ENCODE assay signal across 11 mouse cellular contexts in genomic region chr17:9848559-9849357, GRCm38 (mm10).
DNase-seq lines count a peak whose midpoint lies in the region; ATAC-seq lines count a peak whose summit lies in the region.
"Had no signal": no experiment of that assay in that cellular context is flagged by ENCODE, and none has a peak within 500 bp of the region (broad histone marks: within the 10 kb centered on the region; RNA-seq: fewer than 3 reads in every experiment).

No protein-coding gene starts in this region.

- no peaks in the 10 kb centered on the region for H3K27me3 ChIP-seq in heart, embryonic 12.5 days (replicated peaks)
- H3K27me3 ChIP-seq in hindbrain, embryonic 15.5 days = no peaks in the 10 kb centered on the region
- H3K27me3 ChIP-seq: embryonic facial prominence, embryonic 12.5 days; heart, embryonic 13.5 days had no signal

- H3K36me3 ChIP-seq in heart, embryonic 12.5 days = no peaks in the 10 kb centered on the region
- no peaks in the 10 kb centered on the region for H3K36me3 ChIP-seq in hindbrain, embryonic 15.5 days
- H3K36me3 ChIP-seq: embryonic facial prominence, embryonic 12.5 days; heart, embryonic 13.5 days had no signal

- H3K9me3 ChIP-seq in heart, embryonic 12.5 days (replicated peaks) = no peaks in the 10 kb centered on the region
- no peaks in the 10 kb centered on the region for H3K9me3 ChIP-seq in hindbrain, embryonic 15.5 days
- H3K9me3 ChIP-seq: embryonic facial prominence, embryonic 12.5 days; heart, embryonic 13.5 days had no signal

- H3K4me1 ChIP-seq in heart, embryonic 12.5 days (replicated peaks) = peaks cover 5% of the 10 kb centered on the region; the same call in 1 of the 2 replicates
- H3K4me1 ChIP-seq in hindbrain, embryonic 15.5 days (replicated peaks) = peaks cover 7% of the 10 kb centered on the region; the same call in 1 of the 2 replicates
- H3K4me1 ChIP-seq: embryonic facial prominence, embryonic 12.5 days had no signal

- ATAC-seq in heart, embryonic 12.5 days (ENCODE audit: insufficient number of reproducible peaks, low FRiP score) = no peak
- peak; percentile 95 for ATAC-seq in hindbrain, embryonic 15.5 days (ENCODE audit: low FRiP score, low read depth)

- H3K27ac ChIP-seq in heart, embryonic 12.5 days (ENCODE audit: poor library complexity, severe bottlenecking) = no peak overlapping the region
- H3K27ac ChIP-seq in hindbrain, embryonic 15.5 days (replicated peaks) = peak overlapping the region; percentile 56
- H3K27ac ChIP-seq: embryonic facial prominence, embryonic 12.5 days; heart, embryonic 13.5 days had no signal

- H3K9ac ChIP-seq in heart, embryonic 12.5 days = no peak overlapping the region
- no peak overlapping the region for H3K9ac ChIP-seq in hindbrain, embryonic 15.5 days
- H3K9ac ChIP-seq: embryonic facial prominence, embryonic 12.5 days; heart, embryonic 13.5 days had no signal

- no peak overlapping the region for H3K4me2 ChIP-seq in heart, embryonic 12.5 days
- no peak overlapping the region for H3K4me2 ChIP-seq in hindbrain, embryonic 15.5 days
- H3K4me2 ChIP-seq: embryonic facial prominence, embryonic 12.5 days; heart, embryonic 13.5 days had no signal

- WGBS in heart, embryonic 12.5 days = 71% methylated on average over 9 of the region's 9 CpGs
- WGBS in hindbrain, embryonic 15.5 days = 25% methylated on average over 9 of the region's 9 CpGs

- H3K4me3 ChIP-seq in heart, embryonic 12.5 days = no peak overlapping the region
- no peak overlapping the region for H3K4me3 ChIP-seq in hindbrain, embryonic 15.5 days
- H3K4me3 ChIP-seq: embryonic facial prominence, embryonic 12.5 days; heart, embryonic 13.5 days had no signal

- DNase-seq in heart, adult 8-10 months (ENCODE audit: low spot score) = peak; percentile 17
- DNase-seq in Muller cell, postnatal 12 days (ENCODE audit: inconsistent ontology term) = peak; percentile 51
- DNase-seq in embryo, embryonic 11.5 days (ENCODE audit: low read depth, low spot score) = peak; percentile 11
- no peak for DNase-seq in lung, postnatal 14 days
- DNase-seq in gastrocnemius, postnatal 10 days = no peak
- DNase-seq in B cell, adult 2 months = no peak
- DNase-seq: thymus, adult 2 months had no signal

Comparison
In these comparisons a context has a peak if more than half of its experiments do, and no peak if none do; other contexts are left out.
1. DNase-seq: peak in heart, adult 8-10 months (single experiment), Muller cell, postnatal 12 days (single experiment) and embryo, embryonic 11.5 days (single experiment); none in lung, postnatal 14 days (single experiment), gastrocnemius, postnatal 10 days (single experiment) and B cell, adult 2 months (0 of 2).